Mouse (Mus musculus) midbrain, postnatal 0 days (tissue): ENCODE measurements around the gene Slc26a9. TPM values are rescaled to one million over a fixed set of nuclear protein-coding genes. Genes with fewer than 3 reads are reported as not detected.
A peak's percentile ranks its signal among the peaks of the same experiment; 100 is the strongest.

Experiments used
- ATAC-seq: fragments of 200-750 bp; cut with Nextera tagmentation; 2 replicates; pipeline ENCODE4 v1.8.0; 2017; ENCODE audit warnings: moderate number of reproducible peaks, mild to moderate bottlenecking, moderate TSS enrichment, moderate library complexity; ENCODE audit not compliant: low FRiP score
- DNase-seq: peaks from one replicate; pipeline ENCODE4 v3.0.0-alpha.2; 2015; ENCODE audit warnings: low spot score
- H3K27ac ChIP-seq: fragments of 300-500 bp; sonication (generic); 2 replicates; pipeline ENCODE4 v1.5.1; 2014; ENCODE audit warnings: low read depth, mild to moderate bottlenecking, low read length, mixed read lengths
- H3K27me3 ChIP-seq: fragments of 300-500 bp; sonication (generic); 2 replicates; pipeline ENCODE4 v1.6.1; 2014; ENCODE audit warnings: low read length, control low read depth, mixed read lengths; ENCODE audit not compliant: insufficient read depth
- H3K36me3 ChIP-seq: fragments of 300-500 bp; sonication (generic); 2 replicates; pipeline ENCODE4 v1.6.1; 2014; ENCODE audit warnings: low read length, control low read depth, mixed read lengths; ENCODE audit not compliant: insufficient read depth
- H3K4me1 ChIP-seq: fragments of 300-500 bp; sonication (generic); 2 replicates; pipeline ENCODE4 v1.6.1; 2014; ENCODE audit warnings: mild to moderate bottlenecking, control low read depth, antibody characterized with exemption, low read length, mixed read lengths; ENCODE audit not compliant: insufficient read depth
- H3K4me2 ChIP-seq: fragments of 300-500 bp; sonication (generic); 2 replicates; pipeline ENCODE4 v1.6.1; 2014; ENCODE audit warnings: low read depth, mild to moderate bottlenecking, low read length, mixed read lengths; ENCODE audit not compliant: poor library complexity, severe bottlenecking
- H3K4me3 ChIP-seq: fragments of 300-500 bp; sonication (generic); 2 replicates; pipeline ENCODE4 v1.5.1; 2014; ENCODE audit warnings: low read depth, mild to moderate bottlenecking, low read length, moderate library complexity
- H3K9ac ChIP-seq: fragments of 300-500 bp; sonication (generic); replicated peaks from 2 replicates; pipeline ENCODE4 v1.6.1; 2014; ENCODE audit warnings: mild to moderate bottlenecking, low read length, moderate library complexity, mixed read lengths; ENCODE audit not compliant: poor library complexity, severe bottlenecking
- H3K9me3 ChIP-seq: fragments of 300-500 bp; sonication (generic); 2 replicates; pipeline ENCODE4 v1.6.1; 2016; ENCODE audit warnings: low read length, control low read depth
- CTCF ChIP-seq: IDR thresholded peaks from 2 replicates; pipeline ENCODE4 v1.5.1; 2016; ENCODE audit warnings: antibody characterized with exemption, mild to moderate bottlenecking
- WGBS: fragments of 180-500 bp; shearing (Covaris S2); extraction: QIAGEN DNeasy Blood & Tissue Kit; methylation state at CpG from one replicate; pipeline ENCODE4 v1.1.7; 2014; 5-methylcytosine and 5-hydroxymethylcytosine counted together
- polyA plus RNA-seq: library from polyadenylated mRNA; unstranded; fragments of >200 nt; fragmentation: Nextera tagmentation; extraction: Ambion mirVana; gene quantifications from 2 replicates; pipeline ENCODE4 v1.2.1, GENCODE M21; 2015
- total RNA-seq: library from RNA; depleted of rRNA; stranded (reverse); fragments of >200 nt; gene quantifications from 2 replicates; pipeline ENCODE4 v1.2.3, GENCODE M21; 2014

Gene Slc26a9
- total and polyA plus RNA-seq, 2 experiments from 2014 or later, result 0.14 to 0.44 TPM

GRCm38 (mm10) chr1:131751181-131751890 is 7.5 kb downstream of the Slc26a9 start:
- no peaks in the 10 kb centered on the region for H3K9me3 ChIP-seq
- H3K36me3 ChIP-seq, result no peaks in the 10 kb centered on the region
- no peak for ATAC-seq
- peak; percentile 9 for DNase-seq
- no peak overlapping the region for H3K4me3 ChIP-seq
- H3K27ac ChIP-seq, result no peak overlapping the region
- H3K4me2 ChIP-seq, result no peak overlapping the region
- H3K4me1 ChIP-seq, result peaks cover 2% of the 10 kb centered on the region; the same call in 1 of the 2 replicates
- H3K9ac ChIP-seq, result no peak overlapping the region
- WGBS, result 87% methylated on average over 3 of the region's 3 CpGs
- H3K27me3 ChIP-seq, result no peaks in the 10 kb centered on the region
- TF ChIP-seq CTCF, result no peak

- DNase-seq, result peak; percentile 33
- Histone ChIP-seq H3K36me3 (no peaks in the 10 kb centered on the region), H3K9me3 (no peaks in the 10 kb centered on the region), H3K4me1 (peaks cover 2% of the 10 kb centered on the region; the same call in 1 of the 2 replicates), H3K9ac (no peak overlapping the region), H3K4me3 (no peak overlapping the region), H3K27me3 (no peaks in the 10 kb centered on the region), H3K4me2 (no peak overlapping the region), H3K27ac (no peak overlapping the region)
- ATAC-seq, result no peak
- WGBS, result 53% methylated on average over 10 of the region's 10 CpGs
- no peak for TF ChIP-seq CTCF
These were observed 8.1 kb downstream of the Slc26a9 start for GRCm38 (mm10) chr1:131751891-131752311.

DNA sequence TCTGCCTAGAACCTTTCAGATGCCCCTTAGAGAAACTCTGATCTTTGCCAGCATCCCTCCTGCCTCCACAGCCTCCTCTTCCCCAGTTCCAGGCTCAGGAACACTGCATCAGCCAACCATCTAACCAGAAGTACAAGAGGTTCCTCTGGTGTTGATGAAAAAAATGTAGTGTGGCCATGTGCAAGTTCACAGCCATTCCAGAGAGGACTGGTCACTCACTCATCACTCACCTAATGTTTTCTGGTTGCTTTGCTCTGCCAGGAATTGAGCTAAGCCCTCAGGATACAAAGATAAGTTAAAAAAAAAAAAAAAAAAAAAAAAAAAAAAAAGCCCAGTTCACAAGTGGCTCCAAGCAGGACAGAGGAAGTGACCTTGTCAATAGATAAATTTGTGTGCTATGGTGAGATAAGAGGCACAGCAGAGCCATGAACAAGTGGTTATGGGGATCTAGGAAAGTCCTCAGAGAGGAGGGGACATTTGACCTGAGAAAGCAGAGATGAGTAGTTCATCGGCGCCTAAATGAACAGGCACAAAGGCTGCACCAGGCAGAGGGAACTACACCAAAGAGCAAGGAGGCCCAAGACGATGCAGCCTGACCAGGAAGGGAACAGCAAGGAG is 10.5 kb downstream of the Slc26a9 start:
- no peaks in the 10 kb centered on the region for H3K9me3 ChIP-seq
- 81% methylated on average over 3 of the region's 3 CpGs for WGBS
- no peak overlapping the region for H3K4me2 ChIP-seq

DNA sequence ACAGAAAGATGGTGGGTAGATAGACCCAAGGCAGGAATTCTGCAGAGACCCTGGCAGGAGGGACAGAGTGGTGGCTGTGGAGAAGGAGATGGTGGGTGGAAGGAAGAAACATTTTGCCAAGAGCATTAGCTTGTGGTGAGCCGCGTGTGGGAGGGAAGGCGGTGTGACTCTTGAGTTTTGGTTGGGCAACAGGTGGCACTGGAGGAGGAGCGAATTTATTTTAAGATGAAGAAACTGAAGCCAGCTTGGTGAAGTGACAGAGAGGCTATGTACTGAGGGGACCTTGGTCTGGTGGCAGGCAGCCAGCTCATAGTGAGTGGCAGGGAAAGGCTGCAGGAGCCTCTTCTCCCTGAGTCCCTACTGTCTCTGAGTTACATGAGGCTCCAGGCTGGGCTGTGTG is 11.1 kb downstream of the Slc26a9 start:
- Histone ChIP-seq H3K4me2 (no peak overlapping the region), H3K4me3 (no peak overlapping the region), H3K27me3 (no peaks in the 10 kb centered on the region), H3K9me3 (no peaks in the 10 kb centered on the region), H3K36me3 (no peaks in the 10 kb centered on the region), H3K4me1 (peaks cover 2% of the 10 kb centered on the region; the same call in 1 of the 2 replicates), H3K27ac (no peak overlapping the region), H3K9ac (no peak overlapping the region)
- ATAC-seq (no peak), DNase-seq (peak; percentile 28)
- no peak for TF ChIP-seq CTCF
- WGBS, result 93% methylated on average over 4 of the region's 4 CpGs

More for the DNA sequence above, 10.5 kb downstream of the Slc26a9 start:
- TF ChIP-seq CTCF, result no peak
- DNase-seq (no peak), ATAC-seq (no peak)
- peaks cover 2% of the 10 kb centered on the region; the same call in 1 of the 2 replicates for H3K4me1 ChIP-seq
- no peak overlapping the region for H3K4me3 ChIP-seq
- no peaks in the 10 kb centered on the region for H3K36me3 ChIP-seq
- H3K27me3 ChIP-seq, result no peaks in the 10 kb centered on the region
- no peak overlapping the region for H3K9ac ChIP-seq
- H3K27ac ChIP-seq, result no peak overlapping the region

DNA sequence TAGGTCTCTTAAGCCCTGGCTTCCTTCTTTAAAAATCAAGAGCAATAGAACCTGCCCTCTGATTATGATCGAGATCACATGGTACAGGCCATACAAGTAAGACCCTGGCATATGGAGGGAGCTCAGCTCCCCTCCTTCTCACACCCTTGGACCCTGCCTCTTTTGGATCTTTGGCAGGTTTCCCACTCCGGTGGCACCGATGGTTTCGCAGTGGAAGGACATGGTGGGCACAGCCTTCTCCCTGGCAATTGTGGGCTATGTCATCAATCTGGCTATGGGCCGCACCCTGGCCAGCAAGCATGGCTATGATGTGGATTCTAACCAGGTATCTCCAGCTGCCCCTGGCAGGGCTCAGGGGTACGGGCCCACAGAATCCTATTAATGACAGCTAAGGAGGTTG is 13.4 kb downstream of the Slc26a9 start:
- no peak for DNase-seq

DNA sequence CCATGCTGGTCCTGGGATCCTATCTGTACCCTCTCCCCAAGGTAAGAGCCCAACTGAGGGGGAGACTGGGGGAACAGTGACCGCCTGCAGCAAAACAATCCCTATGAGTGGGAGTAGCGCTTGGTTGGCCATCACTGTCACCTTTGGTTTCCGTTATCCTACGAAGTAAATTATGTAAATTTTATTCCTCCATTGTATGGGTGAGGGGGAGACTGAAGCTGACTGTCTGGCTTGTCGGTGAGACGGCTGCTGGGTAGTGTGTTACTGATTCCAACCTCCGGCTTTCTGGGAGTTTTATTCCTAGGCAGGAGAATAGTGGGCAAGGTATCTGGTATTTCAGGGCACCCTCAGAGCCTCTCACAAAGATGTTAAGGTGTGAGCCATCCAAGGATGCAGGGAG is 15.0 kb downstream of the Slc26a9 start:
- no peaks in the 10 kb centered on the region for H3K4me1 ChIP-seq
- H3K36me3 ChIP-seq, result no peaks in the 10 kb centered on the region
- H3K9me3 ChIP-seq, result no peaks in the 10 kb centered on the region
- no peaks in the 10 kb centered on the region for H3K27me3 ChIP-seq
- H3K9ac ChIP-seq, result no peak overlapping the region
- 36% methylated on average over 7 of the region's 7 CpGs for WGBS
- no peak for DNase-seq
- ATAC-seq, result no peak
- no peak overlapping the region for H3K27ac ChIP-seq
- no peak overlapping the region for H3K4me2 ChIP-seq
- H3K4me3 ChIP-seq, result no peak overlapping the region
- TF ChIP-seq CTCF, result no peak

More for the DNA sequence above, 13.4 kb downstream of the Slc26a9 start:
- WGBS, result 94% methylated on average over 6 of the region's 6 CpGs
- ATAC-seq, result no peak
- H3K9ac ChIP-seq, result no peak overlapping the region
- H3K4me2 ChIP-seq, result no peak overlapping the region
- no peak overlapping the region for H3K27ac ChIP-seq
- H3K9me3 ChIP-seq, result no peaks in the 10 kb centered on the region
- H3K36me3 ChIP-seq, result no peaks in the 10 kb centered on the region
- TF ChIP-seq CTCF, result no peak
- no peak overlapping the region for H3K4me3 ChIP-seq
- H3K27me3 ChIP-seq, result no peaks in the 10 kb centered on the region
- no peaks in the 10 kb centered on the region for H3K4me1 ChIP-seq
